Mouse (Mus musculus) ovary, postnatal 14 days (tissue): ENCODE data around the gene Yaf2.

ENCODE experiments used
- DNase-seq: peaks from one replicate; pipeline ENCODE4 v3.0.0; 2022; ENCODE audit warnings: low spot score

The Yaf2 gene

DNA sequence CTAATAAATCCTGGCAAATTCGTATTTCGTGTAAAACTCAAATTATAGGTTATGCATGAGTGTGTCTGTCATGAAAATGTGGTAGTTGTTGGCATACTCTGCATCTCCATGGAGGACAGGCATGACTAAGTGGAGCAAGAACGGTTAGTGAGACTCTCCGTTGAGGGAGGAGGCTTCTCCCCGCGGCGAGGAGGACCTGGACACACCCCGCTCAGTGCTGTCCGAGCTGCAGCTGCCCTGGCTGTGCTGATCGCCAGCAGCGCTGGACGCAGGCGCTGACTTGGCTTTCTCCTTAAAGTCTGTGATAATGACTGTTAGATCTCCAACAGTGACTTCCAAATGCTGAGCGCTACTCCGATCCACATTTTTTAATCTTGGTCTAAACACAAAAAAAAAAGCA, 51.5 kb downstream of the Yaf2 start:
- DNase-seq, result no peak

DNA sequence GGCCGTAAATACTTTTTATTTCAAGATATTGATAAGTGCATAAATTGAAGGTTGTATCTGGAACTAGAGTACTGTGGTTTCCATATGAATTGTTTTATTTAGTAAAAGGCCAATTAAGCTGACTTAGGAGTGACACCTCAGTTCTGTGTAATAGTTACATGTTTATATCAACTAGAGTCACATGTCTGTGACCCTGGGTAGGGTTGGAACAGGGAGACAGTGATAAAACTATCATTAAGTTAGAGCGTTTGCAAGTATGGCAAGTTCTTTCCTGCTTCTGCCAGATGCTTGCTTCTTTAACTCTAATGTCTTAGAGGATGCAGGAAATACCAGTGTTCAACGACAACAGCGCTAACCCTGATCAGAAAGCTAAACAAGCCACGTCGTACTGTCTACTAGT, 52.4 kb downstream of the Yaf2 start:
- DNase-seq, result no peak

DNA sequence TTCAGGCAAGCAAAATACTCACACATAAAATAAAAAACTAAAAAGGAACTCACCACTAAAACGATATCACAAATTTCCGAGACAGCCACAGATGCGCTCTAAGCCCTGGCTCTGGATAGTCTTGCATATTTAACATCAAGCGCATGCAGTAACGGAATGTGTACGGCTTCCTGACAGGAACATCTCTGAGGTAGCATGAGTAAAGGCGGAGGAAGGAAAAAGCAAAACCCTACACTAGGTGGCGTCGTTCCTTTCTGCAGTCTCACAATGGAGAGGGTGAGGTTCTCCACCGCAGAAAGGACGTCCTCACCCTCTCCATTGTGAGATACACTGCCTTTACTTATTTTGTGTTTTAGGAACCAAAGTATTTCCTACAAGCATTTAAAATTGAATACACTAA, 53.4 kb downstream of the Yaf2 start:
- no peak for DNase-seq

DNA sequence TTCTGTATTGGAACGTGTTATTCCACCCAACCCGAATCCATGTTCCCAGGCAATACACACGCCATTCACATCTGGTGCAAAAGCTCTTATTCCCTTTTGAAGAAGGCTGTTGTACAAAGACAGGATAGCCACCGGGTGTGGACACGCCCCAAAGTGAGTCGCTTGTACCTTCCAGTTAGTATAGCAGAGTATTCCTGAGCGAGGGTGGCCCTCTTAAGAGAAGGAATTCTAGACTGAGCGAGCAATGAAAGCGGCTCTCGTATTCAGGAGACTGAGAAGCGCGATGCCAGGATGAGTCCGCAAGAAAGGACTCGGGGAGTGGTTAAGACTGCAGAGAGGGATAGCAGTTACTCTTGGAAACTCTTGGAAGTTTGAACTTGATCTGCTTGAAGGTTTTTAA, 60.5 kb downstream of the Yaf2 start:
- DNase-seq, result no peak

DNA sequence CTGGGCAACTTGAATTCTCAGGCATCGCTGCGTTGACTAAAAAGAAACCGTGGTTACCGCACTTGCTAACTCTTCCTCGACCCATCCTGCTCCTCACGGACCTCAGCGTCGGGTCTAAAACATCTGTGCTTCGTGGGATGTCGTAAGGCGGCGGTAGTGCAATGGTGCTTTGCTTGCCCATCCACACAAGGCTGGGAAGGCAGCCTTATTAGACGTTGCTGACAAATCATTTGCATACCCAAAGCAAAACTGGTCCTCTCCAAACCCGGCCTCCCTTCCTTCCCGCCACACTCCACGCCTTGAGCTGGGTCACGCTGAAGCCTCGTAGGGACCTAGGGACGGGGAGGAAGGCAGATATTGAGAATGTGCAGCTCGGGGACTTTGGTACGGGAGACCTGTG, 61.1 kb downstream of the Yaf2 start:
- DNase-seq, result no peak

DNA sequence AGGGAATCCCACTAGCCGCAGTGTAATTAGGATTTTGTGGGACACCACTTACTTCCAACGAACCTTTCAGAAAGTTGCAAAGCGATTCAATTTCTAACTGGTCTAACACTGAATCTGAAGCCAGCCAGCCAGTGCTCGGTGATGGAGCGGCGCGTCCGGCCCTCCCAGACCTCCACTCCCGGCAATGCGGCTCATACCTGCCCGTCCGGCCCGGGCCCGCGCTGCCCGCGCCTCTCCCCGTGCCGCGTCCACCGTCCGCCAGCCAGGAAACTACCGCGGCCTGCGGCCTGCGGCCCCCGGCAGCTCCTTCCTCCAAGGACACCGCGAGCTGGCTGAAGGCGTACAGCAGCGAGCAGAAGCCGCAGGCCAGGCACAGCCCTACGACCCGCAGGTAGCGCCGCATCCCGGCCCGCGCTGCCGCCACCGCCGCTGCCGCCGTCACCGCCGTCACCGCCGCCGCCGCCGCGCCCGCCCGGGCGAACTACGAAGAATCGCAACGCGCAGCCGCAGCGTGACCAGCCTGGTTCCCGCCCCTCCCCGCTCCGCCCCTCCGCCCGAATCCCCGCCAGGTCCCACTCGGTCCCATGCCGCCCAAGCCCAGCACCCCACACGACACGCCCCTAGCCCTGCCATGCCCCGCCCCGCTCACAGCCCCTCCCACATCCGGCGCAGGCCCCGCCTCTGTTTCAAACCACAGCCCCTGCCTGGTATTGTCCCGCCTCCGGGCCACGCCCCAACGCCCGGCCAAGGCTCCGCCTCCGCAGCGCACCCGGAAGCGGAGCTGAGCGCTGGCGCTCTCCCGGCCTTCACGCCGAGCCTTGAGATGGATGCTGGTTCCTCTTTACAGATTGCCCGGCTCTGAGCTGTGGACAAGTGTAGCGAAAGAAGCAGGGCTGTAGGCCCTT, 61.8 kb downstream of the Yaf2 start, which contains the start of gene Gxylt1:
Gxylt1 (minus strand) TSS at position 501 of the 905 bp plus-strand sequence.
- DNase-seq, result peak; percentile 100

DNA sequence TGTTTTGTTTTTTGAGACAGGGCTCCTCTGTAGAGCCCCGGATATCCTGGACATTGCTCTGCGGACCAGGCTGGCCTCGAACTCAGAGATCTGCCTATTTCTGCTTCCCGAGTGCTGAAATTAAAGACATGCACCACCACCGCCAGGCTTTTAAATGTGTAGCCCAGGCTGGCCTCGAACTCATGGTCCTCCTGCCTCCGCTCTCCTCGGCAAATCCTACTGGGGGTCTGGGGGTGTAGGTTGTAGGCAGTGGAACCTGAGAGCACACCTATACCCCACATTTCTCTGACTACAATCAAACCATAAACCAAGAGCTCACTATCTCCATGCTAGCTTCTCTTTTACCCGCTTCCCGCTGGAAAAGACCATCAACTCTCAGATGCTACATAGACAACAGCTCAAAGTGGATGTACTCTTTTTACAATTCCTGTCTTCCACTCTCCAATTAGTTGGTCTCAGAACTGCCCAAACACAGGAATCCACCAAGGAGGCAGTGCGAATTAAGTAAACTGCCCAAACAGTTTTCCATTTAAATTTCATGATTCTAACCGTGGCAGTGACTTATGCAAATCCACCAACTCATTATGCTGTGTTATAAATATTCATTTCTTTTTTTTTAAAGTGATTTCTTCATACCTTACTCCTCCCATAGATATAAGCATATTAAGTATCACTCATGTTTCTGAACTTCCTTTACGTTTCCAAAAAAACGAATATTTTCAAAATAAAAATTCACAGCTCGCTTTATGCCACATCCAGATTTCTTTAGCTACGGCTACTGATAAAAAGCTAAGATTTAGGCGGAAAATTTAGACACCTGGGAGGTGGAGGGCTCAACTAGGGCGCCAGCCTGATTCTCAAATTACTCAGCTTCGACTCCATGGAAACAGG, 62.7 kb downstream of the Yaf2 start:
- DNase-seq, result no peak

DNA sequence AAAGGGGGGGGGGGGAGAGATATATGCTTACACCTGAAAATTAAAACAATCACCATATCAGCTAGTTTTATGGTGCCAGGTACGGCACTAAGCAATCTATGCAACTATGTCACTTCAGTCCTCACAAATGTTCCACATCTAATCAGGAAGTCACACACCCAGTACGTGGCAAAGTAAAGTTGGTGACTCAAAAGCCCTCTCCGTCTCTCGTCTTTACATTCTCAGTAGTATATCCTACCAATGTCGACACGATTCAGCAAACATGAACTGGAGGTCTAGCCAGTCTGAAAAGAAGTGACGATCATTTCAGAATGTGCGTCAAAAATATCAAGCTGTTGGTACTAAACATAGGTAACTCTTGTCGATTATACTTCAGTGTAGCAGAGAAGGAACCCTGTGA, 63.8 kb downstream of the Yaf2 start:
- no peak for DNase-seq

DNA sequence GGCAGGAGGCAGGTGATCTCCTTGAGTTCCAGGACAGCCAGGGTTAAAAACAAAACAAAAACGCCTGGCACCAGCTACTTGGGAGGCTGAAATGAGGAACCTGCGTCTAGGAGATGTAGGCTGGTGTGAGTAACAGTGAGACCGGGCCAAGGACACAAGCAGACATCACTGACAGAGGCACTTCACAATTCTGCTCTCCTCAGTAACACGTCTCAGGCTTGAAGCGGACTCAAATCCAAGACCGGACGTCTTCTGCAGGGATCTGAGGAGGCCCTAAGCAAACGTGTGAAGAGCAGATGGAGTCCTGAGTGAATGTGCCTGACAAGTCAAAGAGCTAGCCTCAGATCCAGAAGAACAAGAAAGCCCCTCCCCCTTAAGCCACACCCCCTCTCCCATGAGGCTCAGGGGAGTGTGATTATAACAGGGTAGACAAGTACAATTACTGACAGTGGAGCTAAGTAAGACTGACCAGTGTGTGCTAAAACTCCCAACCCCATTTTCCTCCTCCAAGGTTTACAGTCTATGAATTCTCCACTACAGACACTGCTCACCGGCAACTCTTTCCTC, 66.4 kb downstream of the Yaf2 start:
- DNase-seq, result no peak

DNA sequence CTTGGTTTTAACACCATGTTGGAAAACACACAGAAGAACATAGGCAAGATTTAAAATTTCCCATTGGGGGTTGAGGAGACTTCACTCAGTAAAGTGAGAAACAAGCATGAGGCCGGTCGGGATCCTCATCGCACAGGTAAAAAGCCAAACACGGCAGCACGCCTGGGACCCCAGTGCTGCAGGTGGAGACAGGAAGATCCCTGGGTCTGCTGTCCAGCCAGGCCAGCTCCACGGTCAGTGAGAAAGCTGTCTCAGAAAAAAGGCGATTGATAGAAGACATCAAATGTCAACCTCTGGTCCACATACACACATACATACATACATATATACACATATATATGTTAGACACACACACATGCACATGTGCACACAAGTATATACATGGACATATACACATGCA, 67.2 kb downstream of the Yaf2 start:
- DNase-seq, result no peak

DNA sequence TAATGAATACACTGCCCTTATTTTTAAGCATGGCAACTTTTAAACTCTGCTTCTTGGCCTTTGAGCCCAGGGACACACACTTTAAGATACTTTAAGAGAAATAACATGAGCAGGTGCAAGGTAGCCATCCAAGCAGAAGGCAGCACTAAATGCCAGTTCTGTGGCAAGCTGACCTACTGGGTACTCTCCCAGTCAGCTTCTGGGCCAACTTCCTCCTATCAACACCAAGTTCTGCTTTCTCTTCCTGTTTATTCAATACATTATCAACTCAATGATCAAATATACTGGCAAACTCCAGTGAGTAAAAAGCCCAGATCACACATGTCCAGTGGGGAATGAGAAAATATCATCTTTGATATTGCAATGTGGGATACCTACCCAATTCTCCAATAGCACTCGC, 68.7 kb downstream of the Yaf2 start:
- no peak for DNase-seq

DNA sequence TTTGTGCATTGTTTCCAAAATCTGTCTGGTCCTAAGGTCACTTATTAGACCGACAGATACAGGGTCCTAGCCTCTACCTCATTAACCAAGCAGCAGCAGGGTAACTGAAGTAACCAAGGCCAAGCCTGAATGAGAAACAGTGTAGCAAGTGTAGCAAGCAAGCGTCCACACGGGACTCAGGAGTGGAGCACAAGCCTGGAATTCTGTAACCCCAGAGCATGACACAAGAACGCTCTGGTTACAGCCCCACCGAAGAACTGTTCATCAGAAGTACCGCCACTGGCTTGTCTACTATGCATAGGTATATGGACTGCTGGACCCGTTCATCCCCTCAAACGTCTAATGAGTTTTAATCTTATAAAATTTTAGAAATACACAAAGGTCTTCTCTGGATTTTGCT, 69.3 kb downstream of the Yaf2 start:
- no peak for DNase-seq

DNA sequence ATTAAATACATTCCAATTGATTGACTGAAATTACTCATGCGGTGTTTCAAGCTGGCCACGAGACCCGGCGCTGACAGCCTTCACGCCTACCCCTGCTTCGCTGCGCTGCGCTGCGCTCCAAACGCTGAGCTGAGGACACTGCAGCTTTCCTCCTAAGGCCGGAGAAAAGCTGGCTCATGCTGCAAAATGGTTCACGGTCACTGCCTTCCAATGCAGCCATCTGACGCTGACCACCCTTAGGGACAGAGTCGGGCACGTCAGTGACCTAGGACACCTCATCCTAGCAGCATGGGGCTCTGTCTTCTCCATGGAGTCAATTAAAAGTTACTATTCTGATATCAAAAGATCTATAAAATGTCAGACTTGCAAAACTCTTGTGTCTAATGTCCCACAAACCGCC, 70.4 kb downstream of the Yaf2 start:
- no peak for DNase-seq

DNA sequence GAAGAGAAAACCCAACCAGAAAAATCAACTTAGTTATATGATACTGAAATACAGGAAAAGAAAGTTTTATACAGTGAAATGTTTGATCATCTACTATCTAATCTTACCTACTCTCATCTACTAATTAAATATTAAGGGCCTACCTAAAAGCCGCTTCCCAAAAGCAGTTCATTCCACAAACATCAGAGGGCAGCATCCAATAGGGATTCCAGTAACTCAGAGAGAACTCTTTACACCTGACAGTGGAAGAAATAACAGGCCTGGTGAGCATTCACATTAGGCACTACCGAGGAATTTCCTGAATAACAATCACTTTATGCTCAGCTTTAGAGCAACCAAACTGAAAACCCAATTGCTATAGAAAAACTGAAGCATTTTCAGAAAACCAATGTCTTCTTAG, 71.0 kb downstream of the Yaf2 start:
- peak; percentile 53 for DNase-seq

DNA sequence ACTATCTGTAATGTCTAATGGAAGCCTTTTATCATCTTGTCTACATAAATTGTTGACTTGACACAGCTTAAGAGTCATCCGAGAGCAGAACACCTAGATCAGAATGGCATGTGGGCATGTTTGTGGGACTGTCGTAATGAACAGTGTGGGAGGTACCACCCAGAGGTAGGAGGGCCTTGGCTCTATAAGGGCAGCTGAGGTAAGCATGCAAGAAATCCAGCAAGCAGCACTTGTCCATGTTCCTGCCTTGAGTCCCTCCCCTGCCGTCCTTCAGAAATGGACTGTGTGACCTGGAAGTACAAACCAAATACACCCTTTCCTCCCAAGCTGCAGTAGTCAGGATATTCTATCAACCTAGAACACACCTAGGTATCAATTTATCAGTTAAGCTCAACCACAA, 71.5 kb downstream of the Yaf2 start:
- DNase-seq, result no peak

DNA sequence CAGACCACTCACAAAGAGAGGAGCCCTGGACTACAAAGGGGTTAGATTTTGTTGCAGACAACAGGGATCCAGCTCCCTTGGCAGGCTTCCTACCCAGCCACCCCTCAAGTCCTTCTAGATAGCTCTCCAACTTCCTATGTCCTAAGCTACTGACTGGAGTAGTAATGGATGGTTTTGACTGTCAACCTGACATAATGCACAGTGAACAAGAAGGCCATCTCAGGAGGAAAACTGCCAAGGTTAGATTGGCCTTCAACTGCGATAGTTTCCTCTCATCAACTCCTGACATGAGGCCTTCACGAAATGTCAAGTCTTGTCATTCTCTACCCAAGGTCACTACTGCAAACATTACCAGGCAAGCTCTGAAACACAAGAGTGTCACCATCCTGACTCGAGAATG, 72.5 kb downstream of the Yaf2 start:
- DNase-seq, result no peak

DNA sequence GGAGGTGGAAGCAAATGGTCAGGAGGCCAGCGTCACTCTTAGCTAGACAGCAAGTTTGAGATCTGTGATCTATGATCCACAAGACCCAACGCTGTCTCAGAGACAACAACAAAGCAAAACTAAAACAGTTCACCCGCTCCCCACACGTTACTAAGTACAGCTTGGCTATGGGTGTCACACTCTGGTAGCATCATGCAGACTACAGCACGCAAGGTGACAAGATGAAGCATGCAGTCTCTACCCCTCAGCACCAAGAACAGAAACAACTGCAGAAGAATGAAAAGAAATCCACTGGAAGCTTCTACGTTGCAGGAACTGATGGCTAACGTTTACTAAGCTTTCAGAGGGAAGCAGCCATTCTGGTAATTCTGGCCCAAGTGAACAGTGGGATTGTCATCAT, 73.2 kb downstream of the Yaf2 start:
- no peak for DNase-seq

DNA sequence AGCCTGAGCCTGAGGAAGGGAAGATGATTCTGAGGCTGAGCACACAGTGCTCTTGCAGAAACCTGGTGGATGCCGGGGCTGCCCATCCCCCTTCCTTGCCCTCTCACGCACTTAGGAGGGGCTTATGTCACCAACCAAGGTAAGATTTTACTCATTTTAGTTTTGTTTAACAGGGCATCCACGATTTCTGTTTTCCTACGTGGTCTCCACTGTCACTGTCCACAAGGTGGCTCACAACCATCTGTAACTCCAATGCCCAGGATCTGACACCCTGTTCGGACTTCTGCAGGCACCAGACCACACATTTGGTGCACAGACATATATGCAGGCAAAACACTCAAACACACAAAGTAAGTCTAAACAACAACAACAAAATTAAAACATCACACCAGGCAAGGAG, 73.9 kb downstream of the Yaf2 start:
- no peak for DNase-seq

DNA sequence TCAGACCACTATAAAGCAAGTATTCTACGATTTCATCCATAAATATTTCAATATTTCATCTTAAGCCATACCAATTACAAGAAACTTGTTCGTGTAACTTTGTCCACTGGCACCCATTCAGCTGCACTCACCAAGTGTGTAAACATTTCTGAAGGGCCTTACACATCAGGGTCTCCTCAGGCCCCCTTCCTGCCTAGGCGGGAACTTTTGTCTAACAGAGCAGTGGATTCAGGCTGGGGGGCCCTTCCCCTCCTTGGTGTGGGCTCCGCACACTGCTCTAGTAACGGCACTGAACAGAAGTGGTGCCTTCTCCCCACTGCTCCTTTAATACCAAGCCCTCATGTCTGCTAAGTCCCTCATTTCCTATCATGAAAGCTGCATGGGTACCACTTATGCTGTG, 74.5 kb downstream of the Yaf2 start:
- DNase-seq, result no peak

DNA sequence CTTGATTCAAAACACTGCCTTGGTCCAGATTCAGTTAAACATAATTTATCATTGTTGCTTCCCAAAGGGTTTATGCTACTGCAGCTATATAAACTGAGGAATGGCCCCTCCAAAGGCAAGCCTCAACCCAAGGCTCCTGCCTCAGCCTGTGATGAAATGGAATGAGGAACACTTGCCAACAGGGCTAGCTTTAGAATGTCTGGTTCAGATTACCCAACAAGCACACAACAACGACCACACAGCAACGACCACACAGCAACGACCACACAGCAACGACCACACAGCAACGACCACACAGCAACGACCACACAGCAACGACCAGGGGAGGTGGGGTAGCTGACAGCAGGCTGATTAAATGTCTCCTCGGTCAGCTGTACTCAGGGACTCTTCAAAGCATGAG, 76.8 kb downstream of the Yaf2 start:
- no peak for DNase-seq

DNA sequence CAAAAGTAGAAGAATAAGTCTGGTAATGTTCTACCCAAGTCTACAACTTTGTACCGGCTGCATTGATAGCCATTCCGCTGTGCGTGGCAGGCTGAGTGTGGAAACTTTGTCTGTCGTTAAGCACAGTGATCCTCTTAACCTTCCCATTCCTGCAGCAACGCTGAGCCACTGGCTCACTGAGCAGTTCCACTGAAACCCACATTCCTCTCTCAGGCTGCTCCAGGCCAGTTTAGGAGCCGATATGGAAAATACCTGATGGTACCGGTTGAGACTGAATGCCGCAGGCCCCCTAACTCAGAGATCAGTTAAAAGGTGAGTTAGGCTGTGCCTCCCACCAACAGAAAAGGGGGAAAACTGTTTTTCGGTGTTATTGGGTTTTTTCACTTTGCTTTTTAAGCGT, 81.4 kb downstream of the Yaf2 start:
- DNase-seq, result no peak

DNA sequence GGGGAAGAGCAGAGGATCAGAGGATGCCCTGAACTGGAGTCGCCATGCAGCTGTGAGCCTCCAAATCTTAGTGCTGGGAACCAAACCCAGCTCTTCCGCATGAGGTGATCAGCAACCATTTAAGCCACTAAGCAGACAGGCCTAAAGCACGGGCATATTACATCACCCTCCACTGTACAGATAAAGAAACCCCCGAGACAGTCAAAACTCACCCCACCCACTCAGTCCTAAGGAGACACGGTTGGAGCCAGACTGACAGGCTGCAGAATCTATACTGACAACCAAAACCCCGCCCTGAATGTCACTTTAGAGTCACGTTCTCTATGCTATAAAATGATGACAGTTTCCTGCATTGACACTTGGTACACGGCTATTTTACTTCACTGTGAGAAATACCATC, 83.6 kb downstream of the Yaf2 start:
- DNase-seq, result no peak

DNA sequence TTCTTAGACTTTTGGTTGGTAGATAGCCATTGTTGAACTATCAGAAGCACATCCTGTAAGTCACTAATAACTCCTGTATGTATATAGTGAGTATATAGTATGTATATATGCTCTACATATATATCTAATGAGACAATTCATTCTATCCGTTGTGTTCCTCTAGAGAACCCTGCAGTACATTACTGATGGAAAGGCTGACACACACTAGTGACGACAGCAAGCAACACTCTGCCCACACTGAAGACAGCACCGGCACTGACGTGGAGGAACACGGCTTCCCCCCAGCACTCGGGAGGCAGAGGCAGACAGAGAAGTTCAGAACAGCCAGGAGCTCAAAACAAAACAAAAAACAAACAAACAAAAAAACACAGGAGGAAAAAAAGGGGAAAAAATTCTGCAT, 84.3 kb downstream of the Yaf2 start:
- DNase-seq, result no peak
